Mouse (Mus musculus) CH12.LX (cell line): ENCODE results near the gene Srd5a3. TPM values are rescaled to one million over a fixed set of nuclear protein-coding genes. Genes with fewer than 3 reads are reported as not detected.

ENCODE experiments used
- DNase-seq: peaks from one replicate; pipeline ENCODE4 v3.0.0-alpha.2; 2013; ENCODE audit errors: extremely low read depth
- H3K27ac ChIP-seq: 2 replicates; pipeline ENCODE4 v1.5.1; 2012; ENCODE audit warnings: low read depth, mild to moderate bottlenecking, control low read depth, moderate library complexity; ENCODE audit not compliant: insufficient read depth
- H3K27me3 ChIP-seq: replicated peaks from 2 replicates; pipeline ENCODE3; 2012; ENCODE audit warnings: inconsistent platforms
- H3K36me3 ChIP-seq, 2 experiments: replicated peaks in 1 of 2; 2 replicates each; pipeline versions ENCODE3 to v1.6.1; 2012; ENCODE audit warnings: inconsistent platforms in 1 of 2, low read length in 1 of 2, mild to moderate bottlenecking in 1 of 2, mixed read lengths in 1 of 2, moderate library complexity in 1 of 2; ENCODE audit not compliant: control insufficient read depth in 1 of 2, insufficient read depth in 1 of 2
- H3K4me1 ChIP-seq, 2 experiments: 2 replicates each; pipeline ENCODE4 v1.6.1; 2012; ENCODE audit warnings: inconsistent platforms in 1 of 2, moderate library complexity in 1 of 2; ENCODE audit not compliant: insufficient read depth in 2 of 2, control insufficient read depth in 1 of 2
- H3K4me2 ChIP-seq: 2 replicates; pipeline ENCODE4 v1.6.1; 2012; ENCODE audit warnings: low read depth, mild to moderate bottlenecking, control low read depth; ENCODE audit not compliant: poor library complexity, insufficient read depth, severe bottlenecking
- H3K4me3 ChIP-seq, 3 experiments: fragments of 150-350 bp in 1 of 3; sonication (generic) in 1 of 3; replicated peaks in 1 of 3; 2 replicates each; pipeline versions ENCODE3 to v1.5.1; 2011 to 2012; ENCODE audit warnings: low read depth in 2 of 3, low read length in 2 of 3, mild to moderate bottlenecking in 2 of 3, moderate library complexity in 2 of 3, control low read depth in 1 of 3, improper control_type of control experiment in 1 of 3, inconsistent platforms in 1 of 3, mixed read lengths in 1 of 3; ENCODE audit not compliant: poor library complexity in 1 of 3
- H3K79me2 ChIP-seq: replicated peaks from 2 replicates; pipeline ENCODE4 v1.6.1; 2012; ENCODE audit warnings: mild to moderate bottlenecking, moderate library complexity; ENCODE audit not compliant: control insufficient read depth, poor library complexity, insufficient read depth, severe bottlenecking; ENCODE audit errors: extremely low read depth
- H3K9ac ChIP-seq: 2 replicates; pipeline ENCODE4 v1.6.1; 2012; ENCODE audit warnings: low read depth, mild to moderate bottlenecking, control low read depth, moderate library complexity; ENCODE audit not compliant: insufficient read depth
- H3K9me3 ChIP-seq: replicated peaks from 2 replicates; pipeline ENCODE3; 2012; ENCODE audit warnings: low read length, inconsistent platforms, mixed read lengths
- BHLHE40 ChIP-seq: IDR thresholded peaks from 2 replicates; pipeline ENCODE4 v1.6.1; 2011; ENCODE audit warnings: mild to moderate bottlenecking, low read depth, low read length, improper control_type of control experiment
- CHD1 ChIP-seq: IDR thresholded peaks from 2 replicates; pipeline ENCODE4 v1.6.1; 2012; ENCODE audit warnings: low read depth, low read length, improper control_type of control experiment, inconsistent platforms
- CTCF ChIP-seq, 2 experiments: IDR thresholded peaks in 1 of 2; conservative IDR thresholded peaks in 1 of 2; 2 replicates each; pipeline ENCODE4 v1.5.1; 2011 to 2012; ENCODE audit warnings: low read depth in 2 of 2, low read length in 2 of 2, improper control_type of control experiment in 1 of 2, inconsistent platforms in 1 of 2, mild to moderate bottlenecking in 1 of 2, moderate library complexity in 1 of 2
- EP300 ChIP-seq: IDR thresholded peaks from 2 replicates; pipeline ENCODE4 v1.6.1; 2011; ENCODE audit warnings: low read length, improper control_type of control experiment
- ETS1 ChIP-seq: conservative IDR thresholded peaks from 2 replicates; pipeline ENCODE4 v1.6.1; 2012; ENCODE audit warnings: low read depth, mild to moderate bottlenecking, inconsistent platforms, low read length, improper control_type of control experiment, moderate library complexity
- HCFC1 ChIP-seq: IDR thresholded peaks from 2 replicates; pipeline ENCODE4 v1.6.1; 2012; ENCODE audit warnings: low read depth, mild to moderate bottlenecking, inconsistent platforms, low read length, improper control_type of control experiment
- JUN ChIP-seq: IDR thresholded peaks from 2 replicates; pipeline ENCODE4 v1.6.1; 2011; ENCODE audit warnings: low read depth, mild to moderate bottlenecking, low read length, improper control_type of control experiment, moderate library complexity; ENCODE audit not compliant: insufficient read depth
- KAT2A ChIP-seq: IDR thresholded peaks from 2 replicates; pipeline ENCODE4 v1.6.1; 2012; ENCODE audit warnings: low read length, improper control_type of control experiment, inconsistent platforms; ENCODE audit not compliant: insufficient replicate concordance
- MAFK ChIP-seq: IDR thresholded peaks from 2 replicates; pipeline ENCODE4 v1.6.1; 2011; ENCODE audit warnings: low read length, improper control_type of control experiment; ENCODE audit not compliant: insufficient replicate concordance
- MAX ChIP-seq: IDR thresholded peaks from 2 replicates; pipeline ENCODE4 v1.6.1; 2011; ENCODE audit warnings: low read length, improper control_type of control experiment
- MAZ ChIP-seq: IDR thresholded peaks from 2 replicates; pipeline ENCODE4 v1.6.1; 2012; ENCODE audit warnings: low read depth, mild to moderate bottlenecking, inconsistent platforms, low read length, improper control_type of control experiment, moderate library complexity
- MEF2A ChIP-seq: IDR thresholded peaks from 2 replicates; pipeline ENCODE4 v1.6.1; 2014; ENCODE audit warnings: low read depth, mild to moderate bottlenecking, inconsistent platforms, low read length, improper control_type of control experiment, borderline replicate concordance
- MXI1 ChIP-seq: IDR thresholded peaks from 2 replicates; pipeline ENCODE4 v1.6.1; 2011; ENCODE audit warnings: mild to moderate bottlenecking, low read depth, low read length, improper control_type of control experiment
- NRF1 ChIP-seq: IDR thresholded peaks from 2 replicates; pipeline ENCODE4 v1.6.1; 2014; ENCODE audit warnings: low read depth, mild to moderate bottlenecking, inconsistent platforms, low read length, improper control_type of control experiment, moderate library complexity
- POLR2AphosphoS2 ChIP-seq: IDR thresholded peaks from 2 replicates; pipeline ENCODE4 v1.6.1; 2011; ENCODE audit warnings: low read depth, low read length, improper control_type of control experiment
- RAD21 ChIP-seq: IDR thresholded peaks from 2 replicates; pipeline ENCODE4 v1.6.1; 2011; ENCODE audit warnings: low read depth, mild to moderate bottlenecking, low read length, improper control_type of control experiment, moderate library complexity
- RCOR1 ChIP-seq: conservative IDR thresholded peaks from 2 replicates; pipeline ENCODE4 v1.6.1; 2012; ENCODE audit warnings: low read depth, mild to moderate bottlenecking, inconsistent platforms, low read length, improper control_type of control experiment
- SIN3A ChIP-seq: IDR thresholded peaks from 2 replicates; pipeline ENCODE4 v1.6.1; 2012; ENCODE audit warnings: low read length, improper control_type of control experiment, inconsistent platforms
- SMC3 ChIP-seq: IDR thresholded peaks from 2 replicates; pipeline ENCODE4 v1.6.1; 2011; ENCODE audit warnings: low read depth, low read length, improper control_type of control experiment
- TCF12 ChIP-seq: IDR thresholded peaks from 2 replicates; pipeline ENCODE4 v1.6.1; 2014; ENCODE audit warnings: low read depth, mild to moderate bottlenecking, inconsistent platforms, low read length, improper control_type of control experiment
- USF1 ChIP-seq: IDR thresholded peaks from 2 replicates; pipeline ENCODE4 v1.6.1; 2014; ENCODE audit warnings: low read depth, mild to moderate bottlenecking, inconsistent platforms, low read length, improper control_type of control experiment
- USF2 ChIP-seq: conservative IDR thresholded peaks from 2 replicates; pipeline ENCODE4 v1.6.1; 2011; ENCODE audit warnings: low read depth, low read length, improper control_type of control experiment
- ZC3H11A ChIP-seq: IDR thresholded peaks from 2 replicates; pipeline ENCODE4 v1.6.1; 2012; ENCODE audit warnings: low read depth, mild to moderate bottlenecking, inconsistent platforms, low read length, improper control_type of control experiment
- ZKSCAN1 ChIP-seq: IDR thresholded peaks from 2 replicates; pipeline ENCODE4 v1.6.1; 2012; ENCODE audit warnings: low read depth, inconsistent platforms, low read length, improper control_type of control experiment, borderline replicate concordance
- ZMIZ1 ChIP-seq: IDR thresholded peaks from 2 replicates; pipeline ENCODE4 v1.6.1; 2012; ENCODE audit warnings: low read depth, mild to moderate bottlenecking, inconsistent platforms, low read length, improper control_type of control experiment
- dilution Hi-C: fragments of 300-500 bp; cut with MboI; formaldehyde crosslinking; loops from 2 replicates; pipeline ENCODE4 v1.14.3; 2020; ENCODE audit warnings: low sequenced_read_pairs; ENCODE audit not compliant: extremely low pct_unique_long_range_greater_than_20kb, extremely low pct_ligation_motif_present
- in situ Hi-C: fragments of 300-500 bp; cut with MboI; formaldehyde crosslinking; loops from 3 replicates; pipeline ENCODE4 v1.14.3; 2019; ENCODE audit warnings: low sequenced_read_pairs, low pct_ligation_motif_present, low pct_unique_long_range_greater_than_20kb, mixed read lengths
- polyA plus RNA-seq: library from polyadenylated mRNA; unstranded; fragments of >175 nt; gene quantifications from 2 replicates; pipeline ENCODE4 v1.2.1, GENCODE M21; 2012; ENCODE audit warnings: low read depth; ENCODE audit not compliant: insufficient read length
- total RNA-seq, 2 experiments: library from RNA; depleted of rRNA; stranded (reverse); fragments of 300-350 nt in 1 of 2; fragments of >200 nt in 1 of 2; gene quantifications; 2 replicates each; pipeline ENCODE4 v1.2.3; 2012 to 2014

The Srd5a3 gene
- total and polyA plus RNA-seq, 3 experiments: 10.4 to 19.9 (median 18.8) TPM

- no peak overlapping the region for H3K27ac ChIP-seq
- H3K9me3 ChIP-seq: no peaks in the 10 kb centered on the region
- H3K4me2 ChIP-seq: no peak overlapping the region
- H3K36me3 ChIP-seq: no peaks in the 10 kb centered on the region
- no peak for DNase-seq
- H3K79me2 ChIP-seq: no peaks in the 10 kb centered on the region
- H3K4me3 ChIP-seq: no peak overlapping the region
- H3K27me3 ChIP-seq: no peaks in the 10 kb centered on the region
- no peak overlapping the region for H3K9ac ChIP-seq
- no peak for TF ChIP-seq KAT2A
- no peak for TF ChIP-seq ZC3H11A
- no peak for TF ChIP-seq SMC3
- no peak for TF ChIP-seq MAFK
- TF ChIP-seq POLR2AphosphoS2: no peak
- TF ChIP-seq RAD21: no peak
- TF ChIP-seq CTCF (conservative IDR thresholded peaks at IDR 0.05 in 1 of 2, IDR thresholded peaks at IDR 0.05 in 1 of 2; ENCODE audit: low read depth in 2 of 2, low read length in 2 of 2): no peak
- TF ChIP-seq EP300: no peak
- TF ChIP-seq ZKSCAN1: no peak
- TF ChIP-seq CHD1: no peak
- no peak for TF ChIP-seq HCFC1
- no peak for TF ChIP-seq MAZ
- TF ChIP-seq USF2: no peak
- TF ChIP-seq ZMIZ1: no peak
- no peak for TF ChIP-seq SIN3A
- dilution Hi-C loops (no loop called here), in situ Hi-C loops (no loop called here)
- H3K4me1 ChIP-seq: peaks cover 0 to 14% of the 10 kb centered on the region in 2 experiments; a peak in 2 of 4 replicates
These were observed 8.1 kb upstream of the Srd5a3 start for GRCm38 (mm10) chr5:76131990-76132389.

- no peak overlapping the region for H3K9ac ChIP-seq
- no peak for TF ChIP-seq RCOR1
- no peak for TF ChIP-seq CTCF (conservative IDR thresholded peaks at IDR 0.05 in 1 of 2, IDR thresholded peaks at IDR 0.05 in 1 of 2; ENCODE audit: low read depth in 2 of 2, low read length in 2 of 2)
- TF ChIP-seq BHLHE40: no peak
- no peak for TF ChIP-seq ZKSCAN1
- no peak for TF ChIP-seq EP300
- TF ChIP-seq MXI1: no peak
- no peak for TF ChIP-seq ZC3H11A
- TF ChIP-seq MAZ: no peak
- TF ChIP-seq MAX: no peak
- no peak for TF ChIP-seq CHD1
- no peak for TF ChIP-seq POLR2AphosphoS2
- no peak for TF ChIP-seq USF1
- no peak for TF ChIP-seq JUN
- no peak for TF ChIP-seq RAD21
- TF ChIP-seq MEF2A: no peak
- no peak for TF ChIP-seq TCF12
- TF ChIP-seq KAT2A: no peak
- no peak for TF ChIP-seq ETS1
- TF ChIP-seq NRF1: no peak
- H3K4me2 ChIP-seq: no peak overlapping the region
- H3K27ac ChIP-seq: no peak overlapping the region
- H3K27me3 ChIP-seq: no peaks in the 10 kb centered on the region
- H3K4me1 ChIP-seq: peaks cover 3 to 23% of the 10 kb centered on the region in 2 experiments; a peak in 3 of 4 replicates
- no peak overlapping the region for H3K4me3 ChIP-seq
- DNase-seq: no peak
- H3K79me2 ChIP-seq: no peaks in the 10 kb centered on the region
- dilution Hi-C loops: no loop called here
- H3K9me3 ChIP-seq: no peaks in the 10 kb centered on the region
- in situ Hi-C loops: no loop called here
- H3K36me3 ChIP-seq: no peaks in the 10 kb centered on the region
These were observed 4.4 kb upstream of the Srd5a3 start for GRCm38 (mm10) chr5:76135644-76136043.
